Mouse (Mus musculus) cerebellum, postnatal 4 days (tissue): ENCODE measurements around the gene Mvp.

Experiments used
- DNase-seq, 2 experiments: peaks; one replicate each; pipeline ENCODE4 v3.0.0; 2022; ENCODE audit warnings: low spot score in 2 of 2, mixed read lengths in 1 of 2

Mvp gene

DNA sequence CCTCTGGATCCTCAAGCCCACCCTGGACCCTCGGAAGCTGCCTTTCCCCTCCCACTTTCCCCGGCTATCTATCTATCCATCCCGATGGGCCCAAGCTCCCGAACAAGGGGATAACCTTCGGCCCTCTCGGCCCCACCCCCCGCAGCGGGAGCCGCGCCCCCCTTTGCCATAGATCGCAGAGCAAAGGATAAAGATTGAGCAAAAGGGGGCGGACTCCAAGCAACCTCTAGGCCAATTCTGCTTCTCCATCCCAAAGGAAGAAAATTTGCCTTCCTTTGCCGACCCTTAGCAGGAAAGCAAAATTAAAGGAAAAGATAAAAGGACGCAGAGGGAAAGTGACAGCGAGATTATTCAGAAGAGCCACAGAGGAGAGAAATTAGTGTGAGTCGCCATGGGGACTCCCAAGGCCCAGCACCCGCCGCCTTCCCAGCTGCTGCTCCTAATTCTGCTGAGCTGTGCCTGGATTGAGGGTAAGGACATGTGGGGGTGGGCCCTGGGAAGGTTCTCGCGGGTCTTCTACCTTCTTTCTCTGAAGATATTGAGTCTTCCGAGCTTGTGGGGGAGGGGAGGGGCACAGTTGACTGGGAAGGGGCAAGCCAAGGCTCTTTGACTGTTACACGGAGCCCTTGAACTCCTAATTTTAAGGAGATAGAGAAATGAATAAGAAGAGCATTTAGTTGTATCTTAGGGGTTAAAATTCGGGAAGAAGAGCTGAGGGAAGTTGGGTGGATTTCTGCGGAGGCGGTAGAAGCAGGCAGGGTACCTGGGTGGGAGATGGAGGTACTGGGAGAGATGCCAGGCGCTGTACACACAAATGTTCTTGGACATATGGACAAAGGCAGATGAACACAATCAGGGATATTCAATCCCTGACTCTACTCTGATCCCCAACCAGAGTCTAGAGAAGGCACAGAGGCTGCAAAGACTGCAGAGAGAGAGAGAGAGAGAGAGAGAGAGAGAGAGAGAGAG is 63.5 kb downstream of the Mvp start:
- peak in 1 of 2 experiments; percentile 59 for DNase-seq

DNA sequence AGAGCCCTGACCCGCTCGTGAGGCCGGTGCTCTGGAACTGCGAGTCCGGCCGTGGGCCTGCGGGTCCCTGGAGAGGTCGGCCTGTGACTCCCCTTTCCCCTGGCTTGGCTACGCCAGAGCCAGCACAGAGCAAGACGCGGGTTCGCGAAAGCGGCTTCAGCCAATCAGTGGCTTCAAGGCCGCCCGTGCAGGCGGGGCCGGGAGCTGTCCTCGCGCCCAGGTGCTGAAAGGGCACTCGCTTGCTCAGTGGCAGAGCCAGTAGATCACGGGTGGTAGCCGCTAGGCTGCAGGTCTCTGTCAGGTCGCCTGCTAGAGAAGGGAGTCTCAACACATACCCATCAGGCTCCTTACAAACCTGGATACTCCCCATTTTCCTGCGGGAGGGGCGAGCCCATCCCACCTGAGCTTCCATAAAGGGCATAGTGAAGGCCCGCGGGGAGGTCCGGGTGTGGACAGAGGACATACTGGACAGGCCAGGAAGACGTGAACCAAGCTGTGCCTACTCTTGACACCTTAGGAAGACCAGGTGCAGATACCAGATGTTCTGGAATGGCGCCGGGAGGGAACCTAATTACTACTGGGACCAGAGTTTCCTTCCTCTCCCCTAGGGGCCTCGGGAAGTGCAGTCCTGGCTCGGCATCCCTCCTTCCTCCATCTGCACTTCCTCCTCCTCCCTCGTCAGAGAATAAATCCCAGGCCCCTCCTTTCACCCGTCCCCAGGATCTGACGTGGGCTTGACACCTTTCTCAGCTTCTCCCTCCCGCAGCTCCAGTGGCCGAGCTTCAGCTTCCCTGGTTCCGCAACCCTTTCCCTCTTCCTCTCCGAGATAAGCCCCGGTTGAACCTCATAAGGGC is 64.4 kb downstream of the Mvp start, which contains the start of gene Sez6l2:
Gene Sez6l2 (plus strand): TSS at position 771 of the 854 bp plus-strand sequence.
- peak; percentile 79 to 83 for DNase-seq

DNA sequence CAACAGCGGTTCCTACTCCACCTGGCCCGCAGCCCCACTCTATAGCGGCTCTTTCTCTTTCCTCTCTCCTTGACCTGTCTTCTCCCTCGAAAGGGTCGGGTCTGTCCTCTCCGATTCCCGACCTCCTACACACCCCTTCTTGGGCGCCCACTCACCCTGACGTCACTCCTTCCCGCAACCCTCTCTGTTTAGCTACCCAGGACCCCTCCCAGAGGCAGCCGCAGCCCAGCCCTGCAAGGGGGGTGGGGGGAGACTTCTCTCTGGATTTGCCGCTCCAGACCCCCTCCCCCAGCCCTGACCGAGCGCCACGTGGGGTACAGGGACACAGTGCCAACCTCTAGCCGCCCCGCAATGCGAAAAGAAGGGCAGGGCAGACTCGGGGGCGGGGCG is 65.0 kb downstream of the Mvp start, which contains the start of gene Asphd1:
Gene Asphd1 (minus strand): TSS at position 180 of the 390 bp plus-strand sequence.
- DNase-seq, result peak in 1 of 2 experiments; percentile 72

DNA sequence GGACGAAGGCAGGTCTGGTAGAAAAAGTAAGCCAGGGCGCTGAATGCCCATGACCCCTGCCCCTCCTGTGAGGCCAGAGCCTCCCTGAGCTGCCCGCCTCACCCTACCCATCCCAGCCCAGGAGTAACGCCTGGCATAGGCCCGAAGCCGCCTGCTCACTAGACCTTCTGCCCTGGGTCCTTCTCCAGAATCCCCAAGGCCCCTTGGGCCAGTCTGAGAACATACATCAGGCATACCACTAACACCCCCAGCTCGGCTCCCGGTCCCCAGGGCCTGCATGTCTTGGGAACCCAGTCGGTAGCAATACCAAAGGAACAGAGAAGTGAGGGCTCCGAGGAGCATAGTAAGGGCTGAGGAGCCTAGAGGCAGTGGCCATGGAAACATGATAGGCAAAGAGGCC is 65.8 kb downstream of the Mvp start:
- DNase-seq, result no peak

DNA sequence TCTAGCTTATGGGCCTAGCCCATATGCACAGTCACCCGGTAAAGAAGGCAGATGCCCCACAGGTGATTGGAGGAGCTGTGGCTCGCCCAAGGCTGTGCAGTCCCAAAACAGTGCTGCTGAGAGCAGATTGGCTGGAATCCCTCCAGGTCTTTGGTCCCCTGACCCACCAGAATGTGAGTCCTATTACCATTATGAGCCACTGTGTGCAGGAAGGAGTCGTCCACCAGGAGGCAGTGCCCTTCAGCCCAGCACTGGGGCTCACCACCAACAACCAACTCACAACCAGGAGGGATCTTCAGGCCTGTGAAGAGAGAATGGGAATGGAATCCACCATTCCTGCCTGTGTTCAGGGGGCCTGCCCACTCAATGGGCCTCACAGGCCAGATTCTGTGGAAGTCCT is 67.9 kb downstream of the Mvp start:
- DNase-seq, result peak in 1 of 2 experiments; percentile 55

DNA sequence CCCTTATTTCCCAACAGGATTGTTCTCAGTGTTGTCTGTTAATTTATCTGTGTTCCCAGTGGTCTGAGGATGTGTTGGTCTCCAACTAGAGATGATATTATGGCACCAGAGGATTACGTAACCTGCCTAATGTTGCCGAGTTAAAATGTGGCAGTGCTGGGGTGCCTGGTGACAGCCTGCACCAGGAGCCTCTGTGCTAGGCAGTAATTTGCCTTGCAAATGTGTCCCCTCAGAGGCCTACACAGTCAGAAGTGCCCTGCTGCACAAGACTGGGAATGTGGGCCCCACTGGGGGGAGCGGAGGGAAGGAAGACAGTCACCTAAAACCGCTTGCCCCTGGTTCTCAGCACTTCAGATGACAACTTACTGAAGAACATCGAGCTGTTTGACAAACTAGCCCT is 72.6 kb downstream of the Mvp start:
- no peak for DNase-seq

DNA sequence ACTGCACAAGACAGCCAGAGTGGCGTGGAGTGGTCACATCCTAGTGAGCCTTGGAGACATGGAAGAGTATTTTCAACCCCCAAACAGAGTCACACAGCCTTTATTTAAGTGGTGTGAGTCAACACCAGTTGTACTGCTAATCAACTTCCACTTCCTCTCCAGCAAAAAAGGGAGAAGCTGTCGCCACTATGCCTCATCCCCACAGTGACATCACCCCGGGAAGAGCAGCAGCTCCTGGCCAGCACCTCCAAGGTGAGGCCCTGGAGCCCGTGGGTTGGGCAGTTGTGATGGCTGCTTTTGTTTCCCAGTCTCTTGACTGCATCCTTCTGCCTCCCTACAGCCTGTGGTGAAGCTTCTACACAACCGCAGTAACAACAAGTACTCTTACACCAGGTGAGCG is 73.2 kb downstream of the Mvp start:
- DNase-seq, result no peak
